Comparison of ENCODE assay signal across 9 mouse cellular contexts in the genomic region with DNA sequence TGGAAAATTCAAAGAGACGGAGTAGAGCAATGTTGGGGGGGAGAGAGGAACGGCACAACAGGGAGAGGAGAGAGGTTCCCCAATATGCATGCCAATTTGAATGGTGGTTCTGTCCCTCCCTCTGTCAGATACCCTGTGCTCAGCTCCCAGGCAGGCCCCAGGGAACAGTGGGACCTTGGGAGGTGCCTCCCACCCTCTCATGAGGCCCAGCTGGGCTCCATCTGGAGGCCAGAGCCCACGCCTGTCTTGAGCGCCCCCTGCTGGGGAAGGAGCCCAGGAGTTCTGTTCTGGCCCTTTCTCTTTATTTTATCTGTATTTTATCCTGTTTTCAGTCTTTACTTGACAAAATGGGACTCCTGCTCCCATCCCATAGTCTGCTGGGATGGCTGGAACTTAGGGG. TPM values are rescaled to one million over a fixed set of nuclear protein-coding genes. Genes with fewer than 3 reads are reported as not detected.
DNase-seq lines count a peak whose midpoint lies in the region; ATAC-seq and TF ChIP-seq lines count a peak whose summit lies in the region.
"Had no signal": no experiment of that assay in that cellular context is flagged by ENCODE, and none has a peak within 500 bp of the region (broad histone marks: within the 10 kb centered on the region; RNA-seq: fewer than 3 reads in every experiment).

No protein-coding gene starts in this region.

- peak; percentile 48; the same call in 1 of the 2 replicates for ATAC-seq in erythroblast, adult 5-6 weeks (replicated peaks; ENCODE audit: low FRiP score, poor library complexity, severe bottlenecking)

- DNase-seq in cerebellum, adult 9-11 months: peak; percentile 50
- DNase-seq in cerebellum, adult 11-12 months: no peak
- DNase-seq in thymus, adult 2 months: peak; percentile 67
- DNase-seq in thymus, adult 18-20 months: no peak
- peak; percentile 75 to 79 for DNase-seq in layer of hippocampus, adult 2 months (ENCODE audit: low spot score in 2 of 2)
- DNase-seq in mesoderm, embryonic 11.5 days (ENCODE audit: low read depth, low spot score): peak; percentile 69
- DNase-seq in thymus, postnatal 36 days: peak; percentile 57 to 61

- 47% methylated on average over 4 of the region's 4 CpGs for WGBS in thymus, adult 2 months

- no peaks in the 10 kb centered on the region for H3K27me3 ChIP-seq in thymus, adult 2 months (ENCODE audit: control insufficient read depth, insufficient read depth, low read length)

- no peak overlapping the region for H3K27ac ChIP-seq in thymus, adult 2 months (ENCODE audit: control insufficient read depth, insufficient read depth, low read length)
- peak overlapping the region; percentile 37 for H3K27ac ChIP-seq in layer of hippocampus, adult 2 months

- no peaks in the 10 kb centered on the region for H3K4me1 ChIP-seq in thymus, adult 2 months (replicated peaks; ENCODE audit: control insufficient read depth, insufficient read depth, low read length)

- no peak for TF ChIP-seq POLR2A in thymus, adult 2 months (IDR thresholded peaks at IDR 0.05; ENCODE audit: control insufficient read depth, extremely low read depth, insufficient read depth, low read length, poor library complexity)

- H3K36me3 ChIP-seq in thymus, adult 2 months (ENCODE audit: control insufficient read depth, insufficient read depth, low read length): no peaks in the 10 kb centered on the region

- no peak overlapping the region for H3K4me3 ChIP-seq in thymus, adult 2 months (ENCODE audit: control insufficient read depth, insufficient read depth, low read length)
- no peak overlapping the region for H3K4me3 ChIP-seq in layer of hippocampus, adult 2 months

- peak; percentile 85; the same call in 1 of the 2 replicates for TF ChIP-seq CTCF in thymus, adult 2 months (IDR thresholded peaks at IDR 0.05; ENCODE audit: borderline replicate concordance, control insufficient read depth, extremely low read depth, insufficient read depth, low read length, poor library complexity)
- TF ChIP-seq CTCF in layer of hippocampus, adult 2 months (conservative IDR thresholded peaks at IDR 0.05): peak; percentile 91

RNA-seq across cellular contexts. Expression of a gene that starts 27.5 kb away (rescaled TPM):
- polyA plus RNA-seq in thymus, adult 2 months (2012; rRNA removed): not detected in 2 replicates
- total RNA-seq in erythroblast, adult 5-6 weeks (2015; ENCODE audit: low replicate concordance): not detected in 2 replicates
- not detected in 2 replicates for total RNA-seq in erythroblast, adult 5-6 weeks (2017; ENCODE audit: low replicate concordance)
- total RNA-seq in layer of hippocampus, adult 2 months (2021): not detected
- total RNA-seq: left cerebral cortex, postnatal 10 days had no signal

RNA-seq across cellular contexts. Expression of a gene that starts 28.9 kb away (rescaled TPM):
- polyA plus RNA-seq in thymus, adult 2 months (2012; rRNA removed): 203 and 206 TPM in 2 replicates
- 9.0 and 13.3 TPM in 2 replicates for total RNA-seq in erythroblast, adult 5-6 weeks (2015; ENCODE audit: low replicate concordance)
- 3.4 and 10.0 TPM in 2 replicates for total RNA-seq in erythroblast, adult 5-6 weeks (2017; ENCODE audit: low replicate concordance)
- 10 to 100 TPM; 29.4 to 42.9 TPM for total RNA-seq in layer of hippocampus, adult 2 months (2021)

RNA-seq across cellular contexts. Expression of a gene that starts 47.2 kb away (rescaled TPM):
- 48.3 and 77.5 TPM in 2 replicates for polyA plus RNA-seq in thymus, adult 2 months (2012; rRNA removed)
- total RNA-seq in erythroblast, adult 5-6 weeks (2015; ENCODE audit: low replicate concordance): not detected in 2 replicates
- total RNA-seq in erythroblast, adult 5-6 weeks (2017; ENCODE audit: low replicate concordance): 1.2 TPM in 1 of 2 replicates, not detected in the other
- total RNA-seq in layer of hippocampus, adult 2 months (2021): 10 to 100 TPM; 54.5 to 54.8 TPM

Comparison
In these comparisons a context has a peak if more than half of its experiments do, and no peak if none do; other contexts are left out.
1. DNase-seq: peak in cerebellum, adult 9-11 months (single experiment), thymus, adult 2 months (single experiment), layer of hippocampus, adult 2 months (2 of 2), mesoderm, embryonic 11.5 days (single experiment) and thymus, postnatal 36 days (2 of 2); none in cerebellum, adult 11-12 months (single experiment) and thymus, adult 18-20 months (0 of 2).
2. RNA of a gene that starts 47.2 kb away (total RNA-seq): 54.5 to 54.8 TPM in layer of hippocampus, adult 2 months; 1.2 TPM in erythroblast, adult 5-6 weeks; every median in the first group is over 10 times any median in the second.